Mouse (Mus musculus) hindbrain, embryonic 12.5 days (tissue): ENCODE results near the gene Map4k1. TPM values are rescaled to one million over a fixed set of nuclear protein-coding genes. Genes with fewer than 3 reads are reported as not detected.

Experiments used
- ATAC-seq: fragments of 200-750 bp; cut with Nextera tagmentation; 2 replicates; pipeline ENCODE4 v1.8.0; 2017; ENCODE audit warnings: moderate TSS enrichment; ENCODE audit not compliant: low FRiP score
- H3K27ac ChIP-seq: fragments of 300-500 bp; sonication (generic); 2 replicates; pipeline ENCODE4 v1.5.1; 2016; ENCODE audit warnings: mild to moderate bottlenecking
- H3K27me3 ChIP-seq: fragments of 300-500 bp; sonication (generic); 2 replicates; pipeline ENCODE4 v1.6.1; 2016; ENCODE audit warnings: mild to moderate bottlenecking
- H3K36me3 ChIP-seq: fragments of 300-500 bp; sonication (generic); 2 replicates; pipeline ENCODE4 v1.6.1; 2016; ENCODE audit warnings: mild to moderate bottlenecking
- H3K4me1 ChIP-seq: fragments of 300-500 bp; sonication (generic); 2 replicates; pipeline ENCODE4 v1.6.1; 2016
- H3K4me2 ChIP-seq: fragments of 300-500 bp; sonication (generic); replicated peaks from 2 replicates; pipeline ENCODE4 v1.6.1; 2016; ENCODE audit warnings: mild to moderate bottlenecking
- H3K4me3 ChIP-seq: fragments of 300-500 bp; sonication (generic); 2 replicates; pipeline ENCODE4 v1.5.1; 2016; ENCODE audit warnings: mild to moderate bottlenecking
- H3K9ac ChIP-seq: fragments of 300-500 bp; sonication (generic); 2 replicates; pipeline ENCODE4 v1.6.1; 2016; ENCODE audit warnings: mild to moderate bottlenecking, moderate library complexity
- H3K9me3 ChIP-seq: fragments of 300-500 bp; sonication (generic); replicated peaks from 2 replicates; pipeline ENCODE4 v1.6.1; 2016; ENCODE audit warnings: mild to moderate bottlenecking
- WGBS: fragments of 180-500 bp; shearing (Covaris S2); methylation state at CpG from one replicate; pipeline ENCODE4 v1.1.7; 2016; 5-methylcytosine and 5-hydroxymethylcytosine counted together
- polyA plus RNA-seq: library from polyadenylated mRNA; unstranded; fragments of >200 nt; fragmentation: Nextera tagmentation; extraction: Ambion mirVana; gene quantifications from 2 replicates; pipeline ENCODE4 v1.2.1, GENCODE M21; 2016

Gene Map4k1
- polyA plus RNA-seq, 1 experiment from 2014 or later = 4.9 TPM

DNA sequence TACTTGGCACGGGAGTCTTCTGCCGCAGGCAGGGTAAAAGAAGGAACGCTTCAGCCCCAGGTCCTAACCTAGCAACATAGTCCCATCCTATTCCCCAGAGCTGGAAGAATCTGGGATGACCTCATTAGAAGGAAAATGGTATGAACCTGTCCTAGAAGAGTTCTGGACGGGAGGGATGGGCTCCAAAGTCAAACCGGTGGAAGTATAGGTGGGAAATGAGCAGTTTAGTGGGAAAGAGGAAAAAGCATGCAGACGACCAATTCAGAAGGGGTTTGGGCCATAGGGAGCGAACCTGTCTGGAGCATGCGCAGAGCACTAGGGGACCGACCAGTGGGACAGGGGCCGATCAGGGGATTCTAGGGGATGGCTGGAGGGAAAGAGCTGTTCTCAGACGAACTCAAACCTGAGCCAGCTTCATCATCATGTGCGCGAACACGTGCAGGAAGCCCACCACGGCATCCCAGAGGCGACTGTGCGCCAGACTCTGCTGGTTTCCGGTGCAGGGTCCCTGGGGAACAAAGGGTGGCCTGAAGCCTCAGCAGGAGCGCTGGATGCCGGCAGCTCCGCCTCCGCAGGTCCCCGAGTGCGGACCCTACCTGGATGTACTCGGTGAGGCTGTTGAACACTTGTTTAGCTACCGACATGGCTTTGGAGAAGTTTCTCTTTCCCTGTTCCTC, 58.3 kb downstream of the Map4k1 start:
- WGBS = 2% methylated on average over 26 of the region's 26 CpGs
- no peaks in the 10 kb centered on the region for H3K27me3 ChIP-seq
- 0 out of 2 replicates have a peak, but pooled peaks cover 2% of the 10 kb centered on the region for H3K9me3 ChIP-seq
- H3K4me3 ChIP-seq = peak overlapping the region; percentile 39
- peak; percentile 66 for ATAC-seq
- no peaks in the 10 kb centered on the region for H3K36me3 ChIP-seq
- H3K9ac ChIP-seq = peak overlapping the region; percentile 62
- H3K4me2 ChIP-seq = peak overlapping the region; percentile 81
- peaks cover 26% of the 10 kb centered on the region for H3K4me1 ChIP-seq
- H3K27ac ChIP-seq = peak overlapping the region; percentile 58; the same call in 1 of the 2 replicates

DNA sequence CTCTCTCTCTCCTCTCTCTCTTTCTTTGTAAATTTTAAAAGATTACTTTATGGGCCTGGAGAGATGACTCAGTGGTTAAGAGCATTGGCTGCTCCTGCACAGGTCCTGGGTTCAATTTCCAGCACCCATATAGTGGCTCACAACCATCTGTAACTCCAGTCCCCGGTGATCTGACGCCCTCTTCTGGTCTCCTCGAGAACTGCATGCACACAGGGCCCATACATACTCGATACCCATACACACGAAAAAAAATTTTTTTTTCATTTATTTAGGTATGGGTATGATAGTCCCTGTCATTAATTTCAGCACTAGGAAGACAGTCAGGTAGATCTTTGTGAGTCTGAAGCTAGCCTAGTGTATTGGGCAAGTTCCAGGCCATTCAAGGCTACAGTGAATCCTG, 59.3 kb downstream of the Map4k1 start:
- ATAC-seq = no peak
- Histone ChIP-seq H3K9ac (no peak overlapping the region), H3K9me3 (no peaks in the 10 kb centered on the region), H3K4me1 (peaks cover 26% of the 10 kb centered on the region), H3K36me3 (no peaks in the 10 kb centered on the region), H3K27ac (no peak overlapping the region), H3K4me3 (no peak overlapping the region), H3K4me2 (no peak overlapping the region), H3K27me3 (0 out of 2 replicates have a peak, but pooled peaks cover 3% of the 10 kb centered on the region)
- WGBS = 77% methylated on average over 5 of the region's 5 CpGs

GRCm38 (mm10) chr7:29043016-29043673, 61.3 kb downstream of the Map4k1 start:
- H3K36me3 ChIP-seq = no peaks in the 10 kb centered on the region
- no peak for ATAC-seq
- peak overlapping the region; percentile 40; the same call in 1 of the 2 replicates for H3K27ac ChIP-seq
- 75% methylated on average over 19 of the region's 19 CpGs for WGBS
- H3K9me3 ChIP-seq = no peaks in the 10 kb centered on the region
- no peak overlapping the region for H3K4me3 ChIP-seq
- no peak overlapping the region for H3K9ac ChIP-seq
- peaks cover 26% of the 10 kb centered on the region for H3K4me1 ChIP-seq
- 0 out of 2 replicates have a peak, but pooled peaks cover 3% of the 10 kb centered on the region for H3K27me3 ChIP-seq
- no peak overlapping the region for H3K4me2 ChIP-seq

DNA sequence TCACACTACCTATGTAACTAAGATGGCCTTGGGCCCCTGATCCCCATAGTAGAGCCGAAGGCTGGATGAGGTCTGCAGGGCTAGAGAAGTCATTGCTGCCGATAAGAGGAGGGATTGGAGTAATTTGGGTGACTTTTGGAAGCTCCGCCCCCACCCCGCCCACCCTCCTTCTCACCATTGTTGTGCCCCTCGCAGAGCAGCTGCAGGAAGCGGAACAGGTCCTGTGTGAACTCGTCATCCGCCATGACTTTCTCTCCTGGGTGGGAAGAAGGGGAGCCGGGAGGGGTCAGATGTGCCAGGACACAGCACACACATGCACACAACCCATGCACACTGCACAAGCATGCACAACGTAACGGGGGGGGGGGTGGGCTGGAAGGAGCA, 61.8 kb downstream of the Map4k1 start:
- Histone ChIP-seq H3K27ac (no peak overlapping the region), H3K4me1 (peaks cover 26% of the 10 kb centered on the region), H3K36me3 (no peaks in the 10 kb centered on the region), H3K27me3 (0 out of 2 replicates have a peak, but pooled peaks cover 3% of the 10 kb centered on the region), H3K9ac (no peak overlapping the region), H3K9me3 (no peaks in the 10 kb centered on the region), H3K4me2 (no peak overlapping the region), H3K4me3 (no peak overlapping the region)
- no peak for ATAC-seq
- 49% methylated on average over 9 of the region's 11 CpGs for WGBS

GRCm38 (mm10) chr7:29044302-29044701, 62.5 kb downstream of the Map4k1 start:
- H3K27me3 ChIP-seq = peaks cover 5% of the 10 kb centered on the region; the same call in 1 of the 2 replicates
- H3K27ac ChIP-seq = no peak overlapping the region
- no peak overlapping the region for H3K9ac ChIP-seq
- 52% methylated on average over 9 of the region's 9 CpGs for WGBS
- peaks cover 26% of the 10 kb centered on the region for H3K4me1 ChIP-seq
- H3K36me3 ChIP-seq = no peaks in the 10 kb centered on the region
- no peak for ATAC-seq
- H3K4me3 ChIP-seq = no peak overlapping the region
- no peaks in the 10 kb centered on the region for H3K9me3 ChIP-seq
- no peak overlapping the region for H3K4me2 ChIP-seq

DNA sequence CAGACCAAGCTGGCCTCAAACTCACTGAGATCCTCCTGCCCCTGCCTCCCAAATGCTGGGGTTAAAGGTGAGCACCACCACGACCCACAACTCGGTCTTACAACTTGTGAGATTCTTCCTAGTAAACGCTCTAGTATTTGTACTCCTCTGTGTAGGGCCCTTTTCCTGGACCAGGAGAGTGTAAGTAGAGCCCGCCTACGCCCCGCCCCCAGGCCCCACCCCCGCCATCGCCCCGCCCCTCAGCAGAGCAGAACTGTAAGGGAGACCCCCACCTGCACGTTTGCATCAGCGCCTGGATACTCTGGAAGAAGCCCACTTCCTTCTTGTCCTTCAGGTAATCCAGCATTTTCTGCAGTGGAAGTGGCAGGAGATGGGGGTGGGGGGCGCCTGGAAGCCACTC, 64.7 kb downstream of the Map4k1 start:
- Histone ChIP-seq H3K4me2 (no peak overlapping the region; the same call in 1 of the 2 replicates), H3K9me3 (no peaks in the 10 kb centered on the region), H3K27me3 (peaks cover 5% of the 10 kb centered on the region; the same call in 1 of the 2 replicates), H3K4me3 (no peak overlapping the region), H3K27ac (no peak overlapping the region), H3K36me3 (no peaks in the 10 kb centered on the region), H3K9ac (no peak overlapping the region), H3K4me1 (peaks cover 17% of the 10 kb centered on the region)
- WGBS = 7% methylated on average over 11 of the region's 12 CpGs
- no peak for ATAC-seq

DNA sequence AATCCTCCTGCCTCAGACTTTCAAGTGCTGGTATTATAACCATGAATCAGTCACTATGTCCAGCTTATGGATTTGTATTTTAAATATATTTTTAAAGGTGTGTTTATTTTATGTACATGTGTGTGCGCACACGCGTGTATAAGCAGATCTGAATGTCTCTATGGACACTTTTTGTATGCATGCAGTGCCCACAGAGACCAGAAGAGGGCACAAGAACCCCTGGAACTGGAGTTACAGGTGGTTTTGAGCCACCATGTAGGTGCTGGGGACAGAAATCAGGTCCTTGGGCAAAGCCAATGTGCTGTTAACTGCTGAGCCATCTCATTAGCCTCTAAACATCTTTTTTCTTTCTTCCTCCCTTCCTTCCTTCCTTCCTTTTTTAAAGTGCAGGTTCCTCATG, 66.2 kb downstream of the Map4k1 start:
- H3K4me3 ChIP-seq = no peak overlapping the region
- ATAC-seq = no peak
- peaks cover 14% of the 10 kb centered on the region for H3K4me1 ChIP-seq
- H3K4me2 ChIP-seq = no peak overlapping the region
- no peaks in the 10 kb centered on the region for H3K9me3 ChIP-seq
- H3K27ac ChIP-seq = no peak overlapping the region
- H3K9ac ChIP-seq = no peak overlapping the region
- H3K27me3 ChIP-seq = peaks cover 19% of the 10 kb centered on the region
- WGBS = 79% methylated on average over 3 of the region's 3 CpGs
- no peaks in the 10 kb centered on the region for H3K36me3 ChIP-seq

DNA sequence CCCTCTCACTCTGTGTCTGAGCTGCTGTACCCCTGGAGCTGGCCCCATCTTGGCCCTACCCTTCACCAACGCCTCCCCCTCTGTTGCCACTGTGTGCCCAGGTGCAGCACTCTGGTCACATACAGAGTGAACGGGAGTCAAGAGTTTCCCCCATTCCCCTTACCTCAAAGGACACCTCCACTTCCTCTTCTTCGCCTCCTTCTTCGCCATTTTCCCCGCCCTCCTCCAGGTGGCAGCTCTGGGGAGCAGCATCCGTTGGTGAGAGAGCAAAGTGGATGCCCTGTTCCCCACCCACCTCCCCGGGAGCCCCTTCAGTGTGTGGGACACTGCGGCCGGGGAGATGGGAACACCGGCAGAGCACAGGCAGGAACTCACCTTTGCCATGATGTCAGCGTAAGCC, 66.8 kb downstream of the Map4k1 start:
- Histone ChIP-seq H3K27ac (no peak overlapping the region), H3K4me2 (no peak overlapping the region), H3K9ac (no peak overlapping the region), H3K9me3 (no peaks in the 10 kb centered on the region), H3K36me3 (no peaks in the 10 kb centered on the region), H3K4me1 (peaks cover 8% of the 10 kb centered on the region), H3K4me3 (no peak overlapping the region), H3K27me3 (peaks cover 24% of the 10 kb centered on the region)
- WGBS = 75% methylated on average over 11 of the region's 11 CpGs
- ATAC-seq = no peak

DNA sequence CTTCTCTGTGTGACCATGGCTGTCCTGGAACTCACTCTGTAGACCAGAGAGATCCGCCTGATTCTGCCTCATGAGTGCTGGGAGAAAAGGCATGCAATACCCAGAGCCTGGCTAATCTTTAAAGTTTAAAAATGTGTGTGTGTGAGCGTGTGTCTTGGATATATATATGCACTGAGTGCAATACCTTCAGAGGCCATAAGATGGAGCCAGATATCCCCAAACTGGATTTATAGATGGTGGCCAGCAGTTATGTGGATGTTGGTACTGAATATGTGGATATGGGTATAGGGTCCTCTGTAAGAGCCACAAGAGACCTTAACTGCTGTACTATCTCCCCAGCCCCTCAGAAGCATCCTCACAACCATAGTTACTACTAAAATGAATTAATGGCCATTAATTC, 68.9 kb downstream of the Map4k1 start:
- 46% methylated on average over 2 of the region's 2 CpGs for WGBS
- Histone ChIP-seq H3K4me1 (no peaks in the 10 kb centered on the region; the same call in 1 of the 2 replicates), H3K9ac (no peak overlapping the region), H3K9me3 (no peaks in the 10 kb centered on the region), H3K4me2 (no peak overlapping the region), H3K27ac (no peak overlapping the region), H3K4me3 (no peak overlapping the region), H3K27me3 (peaks cover 41% of the 10 kb centered on the region), H3K36me3 (no peaks in the 10 kb centered on the region)
- ATAC-seq = no peak

- no peak overlapping the region for H3K4me2 ChIP-seq
- H3K9me3 ChIP-seq = no peaks in the 10 kb centered on the region
- ATAC-seq = no peak
- no peak overlapping the region for H3K27ac ChIP-seq
- no peak overlapping the region for H3K9ac ChIP-seq
- 10% methylated on average over 19 of the region's 19 CpGs for WGBS
- H3K27me3 ChIP-seq = peaks cover 59% of the 10 kb centered on the region
- H3K4me1 ChIP-seq = no peaks in the 10 kb centered on the region
- no peak overlapping the region for H3K4me3 ChIP-seq
- no peaks in the 10 kb centered on the region for H3K36me3 ChIP-seq
Measured at GRCm38 (mm10) chr7:29052821-29053220, 71.0 kb downstream of the Map4k1 start.
